ENCODE assay signal across 8 mouse cellular contexts in genomic region chr3:65929304-65929783, GRCm38 (mm10). TPM values are rescaled to one million over a fixed set of nuclear protein-coding genes. Genes with fewer than 3 reads are reported as not detected.
DNase-seq lines count a peak whose midpoint lies in the region; ATAC-seq and TF ChIP-seq lines count a peak whose summit lies in the region.

No protein-coding gene starts in this region.

- peak overlapping the region; percentile 64 for H3K9ac ChIP-seq in MEL (ENCODE audit: control insufficient read depth, low read depth, low read length, poor library complexity, severe bottlenecking)
- no peak overlapping the region for H3K9ac ChIP-seq in hindbrain, embryonic 13.5 days

- H3K27ac ChIP-seq in MEL (ENCODE audit: control insufficient read depth, low read depth, low read length): peak overlapping the region; percentile 22
- H3K27ac ChIP-seq in hindbrain, embryonic 13.5 days: peak overlapping the region; percentile 68; the same call in 1 of the 2 replicates

- peak overlapping the region; percentile 44 for H3K4me2 ChIP-seq in hindbrain, embryonic 13.5 days

- peak; percentile 89 for DNase-seq in MEL (ENCODE audit: low read depth, low spot score)
- DNase-seq in cerebellum, adult 9-11 months: peak; percentile 35
- peak; percentile 46 to 59 for DNase-seq in frontal cortex, postnatal 25 days (ENCODE audit: low spot score in 2 of 2)
- DNase-seq in layer of hippocampus, postnatal 14 days (ENCODE audit: low spot score in 2 of 2): peak; percentile 76 to 82
- DNase-seq in lung, postnatal 25 days (ENCODE audit: low spot score): peak; percentile 90
- peak; percentile 85 for DNase-seq in retina, embryonic 14.5 days (ENCODE audit: low spot score)
- DNase-seq in urinary bladder, adult 2 months (ENCODE audit: low spot score): peak; percentile 50

- peak; percentile 91 for TF ChIP-seq RAD21 in MEL (IDR thresholded peaks at IDR 0.05; ENCODE audit: low read depth, low read length)

- peak overlapping the region; percentile 32 to 41 for H3K4me3 ChIP-seq in MEL (ENCODE audit: control insufficient read depth in 1 of 2, insufficient read depth in 1 of 2, low read depth in 2 of 2, low read length in 2 of 2)
- peak overlapping the region; percentile 14 for H3K4me3 ChIP-seq in hindbrain, embryonic 13.5 days

- TF ChIP-seq POLR2A in MEL (IDR thresholded peaks at IDR 0.05; ENCODE audit: control insufficient read depth in 1 of 2, insufficient read depth in 1 of 2, low read depth in 1 of 2, low read length in 2 of 2, poor library complexity in 1 of 2): no peak

- peak; percentile 88 to 94 (median 90) for TF ChIP-seq CTCF in MEL (IDR thresholded peaks at IDR 0.05 in 2 of 3, conservative IDR thresholded peaks at IDR 0.05 in 1 of 3; ENCODE audit: control insufficient read depth in 1 of 3, insufficient read depth in 1 of 3, low read depth in 2 of 3, low read length in 3 of 3, poor library complexity in 1 of 3, severe bottlenecking in 1 of 3)

- no peaks in the 10 kb centered on the region for H3K27me3 ChIP-seq in MEL (ENCODE audit: control insufficient read depth in 1 of 2, insufficient read depth in 2 of 2, low read length in 2 of 2)
- H3K27me3 ChIP-seq in hindbrain, embryonic 13.5 days: peaks cover 9% of the 10 kb centered on the region

- H3K36me3 ChIP-seq in MEL (ENCODE audit: control insufficient read depth in 1 of 2, insufficient read depth in 2 of 2, low read length in 2 of 2): peaks cover 0 to 6% of the 10 kb centered on the region in 2 experiments; a peak in 2 of 4 replicates
- H3K36me3 ChIP-seq in hindbrain, embryonic 13.5 days: no peaks in the 10 kb centered on the region

- ATAC-seq in hindbrain, embryonic 13.5 days (ENCODE audit: low FRiP score): peak; percentile 84

- no peaks in the 10 kb centered on the region for H3K9me3 ChIP-seq in MEL (replicated peaks; ENCODE audit: insufficient read depth, low read length)
- H3K9me3 ChIP-seq in hindbrain, embryonic 13.5 days: no peaks in the 10 kb centered on the region

- H3K4me1 ChIP-seq in MEL (ENCODE audit: control insufficient read depth in 1 of 2, insufficient read depth in 2 of 2, low read length in 2 of 2): peaks cover 6 to 19% of the 10 kb centered on the region in 2 experiments
- H3K4me1 ChIP-seq in hindbrain, embryonic 13.5 days (replicated peaks): peaks cover 17% of the 10 kb centered on the region

- no peaks in the 10 kb centered on the region for H3K79me2 ChIP-seq in MEL (ENCODE audit: control insufficient read depth, insufficient read depth, low read length, poor library complexity)

- peak; percentile 16 to 29; a peak in 2 of 4 replicates for TF ChIP-seq EP300 in MEL (IDR thresholded peaks at IDR 0.05; ENCODE audit: low read depth in 1 of 2, low read length in 2 of 2)

- 2% methylated on average over 10 of the region's 10 CpGs for WGBS in hindbrain, embryonic 13.5 days

TF ChIP-seq in MEL, 35 proteins besides CTCF, POLR2A, EP300 and RAD21:
- no peak for TF ChIP-seq MAX (IDR thresholded peaks at IDR 0.05; ENCODE audit: low read length)
- TF ChIP-seq NELFE (IDR thresholded peaks at IDR 0.05; ENCODE audit: low read depth, low read length): 0 out of 2 replicates have a peak, but pooled peaks have one; percentile 48
- no peak for TF ChIP-seq CHD1 (IDR thresholded peaks at IDR 0.05; ENCODE audit: low read depth, low read length)
- TF ChIP-seq MAZ (IDR thresholded peaks at IDR 0.05; ENCODE audit: low read depth, low read length): peak; percentile 88
- no peak for TF ChIP-seq ZMIZ1 (IDR thresholded peaks at IDR 0.05; ENCODE audit: low read depth, low read length)
- peak; percentile 57; the same call in 1 of the 2 replicates for TF ChIP-seq SIN3A (IDR thresholded peaks at IDR 0.05; ENCODE audit: low read length)
- no peak for TF ChIP-seq ETS1 (IDR thresholded peaks at IDR 0.05; ENCODE audit: low read depth, low read length)
- TF ChIP-seq UBTF (IDR thresholded peaks at IDR 0.05; ENCODE audit: borderline replicate concordance, insufficient read depth, low read depth, low read length): no peak
- TF ChIP-seq GATA1 (IDR thresholded peaks at IDR 0.05; ENCODE audit: low read depth, low read length): no peak
- TF ChIP-seq ZNF384 (IDR thresholded peaks at IDR 0.05; ENCODE audit: low read depth, low read length): no peak
- TF ChIP-seq TBP (IDR thresholded peaks at IDR 0.05; ENCODE audit: low read depth, low read length): 0 out of 2 replicates have a peak, but pooled peaks have one; percentile 21
- TF ChIP-seq MEF2A (IDR thresholded peaks at IDR 0.05; ENCODE audit: extremely low read depth, insufficient replicate concordance, low read depth, low read length, poor library complexity, severe bottlenecking): no peak
- 0 out of 2 replicates have a peak, but pooled peaks have one; percentile 35 for TF ChIP-seq CHD2 (IDR thresholded peaks at IDR 0.05; ENCODE audit: low read length)
- TF ChIP-seq SMC3 (IDR thresholded peaks at IDR 0.05; ENCODE audit: low read depth, low read length): peak; percentile 72
- 0 out of 2 replicates have a peak, but pooled peaks have one; percentile 24 for TF ChIP-seq HCFC1 (IDR thresholded peaks at IDR 0.05; ENCODE audit: low read depth, low read length)
- TF ChIP-seq BHLHE40 (IDR thresholded peaks at IDR 0.05; ENCODE audit: borderline replicate concordance, low read depth, low read length): peak; percentile 28; the same call in 1 of the 2 replicates
- peak; percentile 50 for TF ChIP-seq ZC3H11A (IDR thresholded peaks at IDR 0.05; ENCODE audit: low read depth, low read length)
- peak; percentile 62; the same call in 1 of the 2 replicates for TF ChIP-seq MYC (IDR thresholded peaks at IDR 0.05; ENCODE audit: low read depth, low read length)
- TF ChIP-seq KAT2A (conservative IDR thresholded peaks at IDR 0.05; ENCODE audit: low read depth, low read length): no peak
- TF ChIP-seq MXI1 (IDR thresholded peaks at IDR 0.05; ENCODE audit: low read depth, low read length): peak; percentile 26; the same call in 1 of the 2 replicates

RNA-seq across cellular contexts. Expression of gene Ccnl1, which starts 28.7 kb away (rescaled TPM):
- total RNA-seq in MEL (2012; rRNA removed): 20.1 and 20.5 TPM in 2 replicates
- polyA plus RNA-seq in MEL (2012; ENCODE audit: insufficient read depth in 1 of 2, insufficient read length in 2 of 2, low read depth in 1 of 2, low replicate concordance in 2 of 2, missing spikeins in 1 of 2): 10 to 100 TPM in 1 of 2 experiments, not detected in 1; 56.5 TPM
- 80.1 and 80.9 TPM in 2 replicates for polyA plus RNA-seq in hindbrain, embryonic 13.5 days (2015; fragmentation: Nextera tagmentation; extraction: Ambion mirVana)
- 10 to 100 TPM; 52.3 to 59.4 TPM for total RNA-seq in layer of hippocampus, postnatal 14 days (2021)
- 86.0 and 114 TPM in 2 replicates for polyA plus RNA-seq in urinary bladder, adult 2 months (2012; rRNA removed)

Comparison
In these comparisons a context has a peak if more than half of its experiments do, and no peak if none do; other contexts are left out.
1. Peak in every context shown above with its lines: DNase-seq, ATAC-seq, H3K4me3 ChIP-seq and H3K27ac ChIP-seq.
2. DNase-seq: peak in every context shown above with its lines; median percentile 90 in lung, postnatal 25 days; 89 in MEL; 85 in retina, embryonic 14.5 days; 79 in layer of hippocampus, postnatal 14 days; 52 in frontal cortex, postnatal 25 days; 50 in urinary bladder, adult 2 months; 35 in cerebellum, adult 9-11 months.